Mouse (Mus musculus): ENCODE results near the gene Krtap4-2.
"Not testable (repeated sequence)": the region's sequence is repeated elsewhere in the genome, so short reads cannot be mapped to it uniquely, and the experiment has no call there.

Gene Krtap4-2

DNA sequence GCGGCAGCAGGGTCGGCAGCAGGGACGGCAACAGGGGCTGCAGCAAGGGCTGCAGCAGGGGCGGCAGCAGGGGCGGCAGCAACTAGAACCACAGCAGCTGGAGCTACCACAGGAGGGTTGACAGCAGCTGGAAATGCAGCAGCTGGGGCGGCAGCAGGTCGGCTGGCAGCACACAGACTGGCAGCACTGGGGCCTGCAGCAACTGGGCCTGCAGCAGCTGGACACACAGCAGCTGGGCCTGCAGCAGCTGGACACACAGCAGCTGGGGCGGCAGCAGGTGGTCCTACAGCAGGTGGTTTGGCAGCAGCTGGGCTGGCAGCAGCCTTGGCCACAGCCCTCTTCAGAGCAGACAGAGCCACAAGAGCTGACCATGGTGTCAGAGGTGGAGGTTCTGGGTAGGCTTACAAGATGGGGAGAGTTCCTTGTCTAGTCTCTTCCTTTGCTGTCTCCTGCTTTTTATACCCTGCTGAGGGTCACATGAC, at the start of gene Krtap4-2:
Krtap4-2 (minus strand) TSS at position 432 of the 482 bp plus-strand sequence.
- no peak for DNase-seq

DNA sequence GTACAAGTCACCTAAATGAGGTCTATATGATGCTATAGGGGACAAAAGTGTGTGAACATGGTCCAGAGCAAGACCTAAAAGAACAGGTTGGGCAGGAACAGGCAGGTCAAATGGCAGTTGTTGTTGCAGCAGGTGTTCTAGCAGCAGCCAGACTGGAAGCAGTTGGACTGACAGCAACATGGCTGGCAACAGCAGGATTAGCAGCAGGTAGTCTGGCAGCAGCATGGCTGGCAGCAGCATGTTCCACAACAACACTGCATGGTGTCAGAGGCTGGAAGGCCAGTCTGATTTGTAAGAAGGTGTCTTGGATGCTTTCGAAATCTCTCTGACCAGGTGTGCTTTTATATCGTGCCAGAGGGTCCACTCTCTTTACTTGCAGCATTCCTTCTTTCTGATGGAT, 48.6 kb upstream of the Krtap4-2 start:
- no peak for DNase-seq

DNA sequence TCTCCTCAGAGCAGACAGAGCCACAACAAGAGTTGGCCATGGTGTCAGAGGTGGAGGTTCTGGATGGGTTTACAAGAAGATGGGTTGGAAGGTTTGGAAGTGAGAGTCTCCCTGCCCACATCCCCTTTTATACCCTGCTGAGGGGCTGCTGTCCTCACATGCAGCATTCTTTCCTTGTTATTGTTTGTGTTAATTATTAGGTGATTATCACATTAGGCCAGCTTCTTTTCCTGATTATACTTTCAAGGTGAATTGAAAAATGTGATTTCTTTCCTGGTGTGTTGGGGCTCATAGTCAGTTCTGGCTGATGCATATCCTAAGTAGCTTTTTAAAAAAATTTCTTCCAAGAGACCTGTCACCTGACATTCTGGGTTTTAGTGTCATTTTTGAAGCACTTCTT, 31.0 kb upstream of the Krtap4-2 start, which contains the start of gene Krtap4-6:
Krtap4-6 (minus strand) TSS at position 101 of the 400 bp plus-strand sequence.
- DNase-seq = no peak

DNA sequence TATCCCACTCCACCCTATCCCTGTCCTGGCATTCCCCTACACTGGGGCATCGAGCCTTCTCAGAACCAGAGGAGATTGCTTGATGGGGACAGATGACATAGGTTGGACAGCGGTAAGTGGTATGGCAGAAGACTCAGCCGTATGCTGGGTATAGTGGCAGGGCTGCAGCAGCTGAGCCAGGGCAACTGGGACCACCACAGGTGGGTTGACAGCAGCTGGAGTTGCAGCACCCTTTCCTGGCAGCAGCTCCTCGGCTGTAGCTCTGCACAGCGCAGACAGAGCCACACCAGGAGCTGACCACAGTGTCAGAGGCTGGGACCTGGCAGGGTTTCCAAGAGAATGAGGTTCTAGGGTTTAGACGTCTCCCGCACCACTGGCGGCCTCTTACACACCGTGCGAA, 27.9 kb upstream of the Krtap4-2 start:
- DNase-seq = no peak

DNA sequence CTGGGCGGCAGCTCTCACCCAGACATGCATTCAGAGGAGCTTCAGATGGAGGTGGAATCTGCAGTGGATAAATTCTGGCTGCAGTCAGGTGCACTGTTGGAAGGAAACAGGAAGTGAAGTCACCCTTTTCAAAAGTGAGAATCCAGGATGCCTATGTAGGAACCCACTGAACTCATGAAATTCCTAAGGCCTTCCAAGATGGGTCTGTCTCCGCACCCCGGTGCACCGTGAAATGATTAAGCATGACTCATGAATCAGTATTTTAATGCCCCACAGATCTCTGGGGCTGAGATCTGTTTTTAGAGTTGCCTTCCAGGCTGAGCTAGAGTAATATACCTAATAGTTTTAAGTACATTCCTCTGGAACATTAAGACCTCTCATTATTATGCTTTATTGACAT, 24.4 kb upstream of the Krtap4-2 start:
- no peak for DNase-seq

DNA sequence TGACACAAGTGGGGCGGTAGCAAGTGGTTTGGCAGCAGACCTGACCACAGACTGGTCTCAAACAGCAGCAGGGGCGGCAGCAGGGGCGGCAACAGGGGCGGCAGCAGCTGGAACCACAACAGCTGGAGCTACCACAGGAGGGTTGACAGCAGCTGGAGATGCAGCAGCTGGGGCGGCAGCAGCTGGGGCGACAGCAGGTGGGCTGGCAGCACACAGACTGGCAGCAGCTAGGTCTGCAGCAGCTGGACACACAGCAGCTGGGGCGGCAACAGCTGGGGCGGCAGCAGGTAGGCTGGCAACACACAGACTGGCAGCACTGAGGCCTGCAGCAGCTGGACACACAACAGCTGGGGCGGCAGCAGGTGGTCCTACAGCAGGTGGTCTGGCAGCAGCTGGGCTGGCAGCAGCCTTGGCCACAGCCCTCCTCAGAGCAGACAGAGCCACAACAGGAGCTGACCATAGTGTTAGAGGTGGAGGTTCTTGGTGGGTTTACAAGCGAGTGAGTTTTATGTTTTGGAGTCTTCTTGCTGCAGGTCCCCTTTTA, 23.7 kb upstream of the Krtap4-2 start, which contains the start of gene Gm11563:
Gm11563 (minus strand) TSS at position 494 of the 544 bp plus-strand sequence.
- DNase-seq = not testable (repeated sequence)

DNA sequence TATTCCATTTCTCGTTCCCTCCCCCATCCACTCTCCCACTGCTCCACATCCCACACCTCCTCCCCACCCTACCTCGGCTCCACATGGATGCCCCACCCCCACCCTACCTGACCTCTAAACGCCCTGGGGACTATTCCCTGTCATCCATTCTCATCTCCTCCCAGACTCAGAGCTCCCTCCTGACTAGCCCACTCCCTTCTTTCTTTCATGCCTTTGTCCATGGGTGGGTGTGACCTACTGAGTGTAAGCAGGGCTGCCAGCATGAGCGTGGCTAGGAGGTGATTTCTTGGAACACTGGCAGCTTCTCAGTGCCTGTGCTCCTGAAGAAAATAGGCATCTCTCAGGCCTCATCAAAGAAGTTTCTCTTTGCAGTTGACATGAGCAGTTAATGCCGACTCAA, 22.2 kb upstream of the Krtap4-2 start:
- no peak for DNase-seq

DNA sequence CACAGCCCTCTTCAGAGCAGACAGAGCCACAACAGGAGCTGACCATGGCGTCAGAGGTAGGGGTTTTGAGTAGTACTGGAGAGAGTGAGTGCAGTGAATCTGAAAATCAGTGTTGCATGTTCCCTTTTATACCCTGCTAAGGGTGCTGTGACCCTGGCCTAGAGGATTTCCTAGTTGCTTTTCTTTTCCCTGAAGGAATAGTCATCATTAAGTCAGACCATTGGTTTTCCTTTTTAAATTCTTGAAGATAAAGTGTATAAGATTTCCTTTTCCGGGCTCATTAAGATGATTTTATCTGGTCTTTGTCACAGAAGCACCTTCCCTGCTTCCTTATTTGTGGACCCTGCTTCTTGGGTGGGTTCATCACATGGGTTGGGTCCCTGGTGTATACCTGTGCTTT, 15.3 kb upstream of the Krtap4-2 start, which contains the start of gene Gm11555:
Gm11555 (minus strand) TSS at position 101 of the 400 bp plus-strand sequence.
- no peak for DNase-seq

DNA sequence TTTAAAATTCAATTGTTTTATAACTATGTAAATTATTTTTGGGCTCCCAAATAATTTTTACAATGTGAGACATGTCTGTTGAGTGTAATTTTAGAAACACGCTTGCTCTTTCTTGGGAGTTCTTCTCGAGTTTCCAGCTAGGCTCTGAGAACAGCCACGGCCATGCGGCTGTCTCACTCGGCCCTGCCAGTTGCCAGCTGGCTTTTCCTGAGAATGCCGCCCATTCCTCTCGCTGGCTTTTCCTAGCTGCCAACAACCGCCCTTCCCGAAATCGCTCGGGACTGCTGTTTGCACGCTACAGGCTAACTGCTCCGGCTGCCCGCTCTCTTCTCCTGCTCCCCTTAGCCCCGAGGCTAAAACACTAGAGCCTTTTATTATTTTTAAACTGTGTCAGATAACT, 11.6 kb upstream of the Krtap4-2 start:
- DNase-seq = no peak

DNA sequence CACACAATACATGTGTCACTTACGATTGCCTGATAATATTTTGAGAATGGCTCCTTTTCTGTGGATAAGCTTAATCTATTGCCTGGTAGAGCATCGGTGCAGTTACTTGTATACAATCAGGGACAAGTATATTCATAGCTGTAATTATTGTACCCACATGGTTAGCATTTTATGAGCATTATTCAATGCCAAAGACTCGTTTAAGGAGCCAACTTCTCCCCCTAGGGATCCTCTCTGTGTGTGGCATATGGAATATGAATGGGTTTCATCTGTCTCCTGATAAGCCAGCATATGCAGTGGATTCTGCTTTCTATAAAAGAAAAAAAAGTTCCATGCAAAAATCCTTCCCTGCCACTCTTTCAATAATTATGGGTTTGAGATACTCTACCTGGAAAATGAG, 9.5 kb upstream of the Krtap4-2 start:
- DNase-seq = no peak

DNA sequence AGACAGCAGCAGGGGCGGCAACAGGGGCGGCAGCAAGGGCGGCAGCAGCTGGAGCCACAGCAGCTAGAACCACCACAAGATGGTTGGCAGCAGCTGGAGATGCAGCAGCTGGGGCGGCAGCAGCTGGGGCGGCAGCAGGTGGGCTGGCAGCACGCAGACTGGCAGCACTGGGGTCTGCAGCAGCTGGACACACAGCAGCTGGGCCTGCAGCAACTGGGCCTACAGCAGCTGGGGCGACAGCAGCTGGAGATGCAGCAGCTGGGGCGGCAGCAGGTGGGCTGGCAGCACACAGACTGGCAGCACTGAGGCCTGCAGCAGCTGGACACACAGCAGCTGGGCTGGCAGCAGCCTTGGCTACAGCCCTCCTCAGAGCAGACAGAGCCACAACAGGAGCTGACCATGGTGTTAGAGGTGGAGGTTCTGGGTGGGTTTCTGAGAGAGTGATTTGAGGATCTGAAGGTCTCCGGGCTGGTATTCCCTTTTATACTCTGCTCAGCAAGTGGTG, 8.8 kb upstream of the Krtap4-2 start, which contains the start of gene Krtap4-7:
Krtap4-7 (minus strand) TSS at position 455 of the 505 bp plus-strand sequence.
- not testable (repeated sequence) for DNase-seq

DNA sequence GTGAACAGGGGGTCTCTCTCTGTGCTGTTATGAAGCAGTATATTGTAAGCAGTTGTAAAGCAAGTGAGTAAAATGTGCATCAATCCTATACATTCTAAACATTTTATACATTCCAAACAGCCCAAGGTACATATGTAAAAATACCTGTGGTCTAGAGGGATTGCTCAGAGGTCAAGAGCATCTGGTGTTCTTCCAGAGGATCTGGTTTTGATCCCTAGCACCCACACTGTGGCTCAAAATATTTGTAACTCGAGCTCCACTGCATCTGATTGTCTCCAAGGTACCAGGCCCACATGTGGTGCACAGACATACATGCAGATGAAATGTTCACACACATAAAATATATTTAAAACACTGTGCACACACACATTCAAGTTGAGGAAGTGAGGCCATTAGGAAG, 6.0 kb upstream of the Krtap4-2 start:
- no peak for DNase-seq

DNA sequence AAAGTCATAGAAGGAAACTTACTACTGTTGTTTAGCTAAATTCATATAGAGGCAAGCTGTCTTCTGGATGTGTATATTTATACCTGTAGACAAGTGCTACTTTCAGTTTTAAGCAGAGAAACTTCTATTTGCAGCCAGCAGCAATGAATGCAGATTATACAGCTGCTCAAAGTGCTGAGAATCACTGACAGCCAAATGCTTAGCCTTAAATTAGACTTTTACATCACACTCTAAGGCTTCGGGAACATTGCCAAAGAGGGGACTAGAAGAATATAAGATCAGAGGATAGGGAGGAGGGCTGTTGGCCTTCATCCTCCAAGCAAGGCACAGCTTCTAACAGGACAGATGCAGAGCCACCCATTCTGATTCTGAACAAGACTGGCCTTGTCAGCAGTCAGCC, 2.2 kb upstream of the Krtap4-2 start:
- no peak for DNase-seq

DNA sequence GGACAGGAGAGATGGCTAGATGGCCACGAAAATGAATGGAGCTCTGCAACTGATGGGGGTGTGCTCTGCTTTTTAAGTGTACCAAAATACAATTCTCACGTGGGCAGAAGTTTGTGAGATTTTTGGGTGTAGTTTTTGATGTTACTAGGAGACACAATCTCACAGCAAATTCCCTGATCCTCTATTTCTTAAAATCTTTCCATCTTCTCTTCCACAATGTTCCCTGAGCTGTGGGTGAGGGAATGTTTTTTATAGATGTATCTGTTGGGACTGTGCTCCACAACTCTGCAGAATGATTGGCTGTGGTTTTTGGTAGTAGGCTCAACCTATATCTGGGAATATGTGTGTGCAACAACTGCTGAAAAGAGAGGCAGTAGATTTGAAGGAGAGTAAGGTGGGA, 1.6 kb downstream of the Krtap4-2 start:
- DNase-seq = no peak

DNA sequence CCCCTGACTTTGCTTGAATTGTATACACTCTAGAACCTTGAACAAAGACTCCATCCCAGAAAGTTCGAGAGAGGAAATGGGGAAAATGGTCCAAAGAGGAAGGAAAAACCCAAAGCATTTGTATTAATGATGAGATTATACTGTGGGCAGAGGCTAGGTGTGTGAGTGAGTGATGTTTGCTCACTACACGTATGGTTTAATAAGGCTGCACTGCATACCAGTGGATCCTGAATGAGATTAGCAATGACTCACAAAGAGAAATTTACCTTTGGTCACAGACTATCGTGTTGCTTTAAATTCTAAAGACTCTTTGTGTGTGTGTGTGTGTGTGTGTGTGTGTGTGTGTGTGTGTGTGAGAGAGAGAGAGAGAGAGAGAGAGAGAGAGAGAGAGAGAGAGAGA, 4.0 kb downstream of the Krtap4-2 start:
- no peak for DNase-seq

DNA sequence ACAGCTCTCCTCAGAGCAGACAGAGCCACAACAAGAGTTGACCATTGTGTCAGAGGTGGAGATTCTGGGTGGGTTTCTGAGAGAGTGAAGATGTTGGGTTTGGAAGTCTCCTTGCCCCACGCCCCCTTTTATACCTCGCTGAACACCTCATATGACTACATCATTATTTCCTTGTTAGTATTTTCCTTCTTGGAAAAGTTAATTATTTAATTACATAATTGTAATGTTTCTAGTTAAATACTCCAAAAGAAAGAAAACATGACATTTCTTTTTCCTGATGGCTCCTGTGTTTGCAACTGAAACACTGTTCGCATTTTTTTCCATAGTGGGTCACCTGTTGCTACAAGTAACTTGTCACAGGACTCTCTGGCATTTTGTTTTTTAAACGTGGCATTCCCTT, 6.7 kb downstream of the Krtap4-2 start, which contains the start of gene Krtap4-1:
Krtap4-1 (minus strand) TSS at position 101 of the 400 bp plus-strand sequence.
- DNase-seq = no peak

DNA sequence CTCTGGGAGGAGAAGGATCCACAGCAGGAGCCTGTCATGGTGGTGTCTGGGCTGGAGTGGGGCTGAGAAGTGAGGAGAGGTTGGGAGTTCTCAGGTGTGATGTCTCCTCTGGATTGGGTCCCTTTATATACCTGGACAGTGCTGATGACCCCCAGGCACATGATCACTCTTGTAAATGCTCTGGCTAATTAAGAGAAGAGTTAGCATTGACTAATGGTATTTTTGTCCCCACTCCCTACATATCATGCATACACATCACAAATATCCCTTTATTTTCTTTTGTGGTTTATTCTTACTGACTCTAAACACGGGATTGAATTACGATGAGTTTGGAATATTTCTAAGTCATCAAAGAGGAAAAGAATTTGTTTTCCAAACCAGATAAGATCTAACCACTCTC, 14.5 kb downstream of the Krtap4-2 start, which contains the start of gene Gm11562:
Gm11562 (minus strand) TSS at position 101 of the 400 bp plus-strand sequence.
- no peak for DNase-seq

DNA sequence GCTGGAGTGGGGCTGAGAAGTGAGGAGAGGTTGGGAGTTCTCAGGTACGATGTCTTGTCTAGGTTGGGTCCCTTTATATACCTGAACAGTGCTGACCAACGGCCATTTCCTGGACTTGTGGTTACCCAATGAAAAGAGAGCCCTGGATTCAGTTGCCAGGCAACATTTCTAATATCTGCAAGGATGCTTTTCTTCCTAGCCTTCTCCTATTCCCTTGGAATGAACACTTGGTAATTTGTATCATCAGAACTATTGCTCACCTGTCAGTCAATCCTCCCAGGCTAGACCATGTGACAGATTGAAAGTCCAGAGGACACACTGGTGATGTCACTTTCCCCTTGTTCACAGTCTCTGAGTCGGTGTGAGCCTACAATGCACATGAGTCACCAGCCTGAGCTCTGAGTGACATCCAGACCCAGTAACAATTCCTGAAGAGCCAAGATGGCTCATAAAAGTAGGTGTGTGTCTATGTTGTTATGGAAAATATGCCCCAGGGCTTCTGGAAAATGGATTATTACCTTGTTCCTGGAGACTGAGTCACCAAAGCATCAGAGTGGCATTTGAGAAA, 20.0 kb downstream of the Krtap4-2 start, which contains the start of gene Krtap2-4:
Krtap2-4 (minus strand) TSS at position 51 of the 568 bp plus-strand sequence.
- DNase-seq = no peak

DNA sequence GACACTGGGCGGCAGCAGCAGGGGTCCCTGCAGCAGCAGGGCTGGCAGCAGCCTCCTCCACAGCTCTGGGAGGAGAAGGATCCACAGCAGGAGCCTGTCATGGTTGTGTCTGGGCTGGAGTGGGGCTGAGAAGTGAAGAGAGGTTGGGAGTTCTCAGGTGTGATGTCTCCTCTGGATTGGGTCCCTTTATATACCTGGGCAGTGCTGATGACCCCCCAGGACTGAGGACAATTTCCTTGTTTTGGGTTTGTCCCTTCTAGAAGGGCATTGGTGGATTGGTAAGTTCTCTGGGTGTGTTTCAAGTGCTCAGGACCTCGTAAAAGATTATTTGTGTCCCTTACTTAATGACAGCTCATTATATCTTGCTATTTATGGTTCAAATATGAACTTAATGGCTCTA, 24.8 kb downstream of the Krtap4-2 start, which contains the start of gene Gm11937:
Gm11937 (minus strand) TSS at position 101 of the 400 bp plus-strand sequence.
- DNase-seq = not testable (repeated sequence)

DNA sequence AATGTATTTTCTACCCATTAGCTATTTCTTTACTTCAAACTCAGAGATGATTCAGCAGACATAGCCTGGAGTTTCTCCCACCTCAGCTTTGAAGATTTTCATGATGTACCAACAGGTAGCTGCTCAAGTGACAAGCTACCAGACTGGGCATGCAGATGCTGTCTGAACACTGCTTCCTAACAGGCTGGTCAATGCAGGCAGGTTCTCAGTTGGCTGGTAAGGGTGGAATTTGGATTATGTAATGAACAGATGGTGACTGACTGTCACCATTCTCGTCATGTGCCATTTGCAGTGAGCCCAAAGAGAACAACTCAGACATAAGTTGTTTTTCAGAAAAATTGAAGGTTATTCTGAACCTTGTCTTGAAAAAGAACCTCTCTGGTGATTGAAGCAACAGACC, 25.8 kb downstream of the Krtap4-2 start:
- peak; percentile 3 to 6 for DNase-seq

DNA sequence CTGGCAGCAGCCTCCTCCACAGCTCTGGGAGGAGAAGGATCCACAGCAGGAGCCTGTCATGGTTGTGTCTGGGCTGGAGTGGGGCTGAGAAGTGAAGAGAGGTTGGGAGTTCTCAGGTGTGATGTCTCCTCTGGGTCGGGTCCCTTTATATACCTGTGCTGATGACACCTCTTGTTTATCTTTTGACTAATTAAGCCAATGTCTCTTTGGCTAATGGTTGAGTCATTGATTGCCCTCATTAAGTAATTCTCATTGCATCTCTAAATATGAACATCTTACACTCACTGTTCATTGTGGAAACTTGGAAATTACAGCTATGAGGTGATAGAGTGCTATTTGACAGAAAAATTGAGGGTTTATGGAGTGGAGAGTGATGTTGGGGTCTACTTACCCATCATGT, 31.7 kb downstream of the Krtap4-2 start, which contains the start of gene Gm11938:
Gm11938 (minus strand) TSS at position 101 of the 400 bp plus-strand sequence.
- not testable (repeated sequence) for DNase-seq

DNA sequence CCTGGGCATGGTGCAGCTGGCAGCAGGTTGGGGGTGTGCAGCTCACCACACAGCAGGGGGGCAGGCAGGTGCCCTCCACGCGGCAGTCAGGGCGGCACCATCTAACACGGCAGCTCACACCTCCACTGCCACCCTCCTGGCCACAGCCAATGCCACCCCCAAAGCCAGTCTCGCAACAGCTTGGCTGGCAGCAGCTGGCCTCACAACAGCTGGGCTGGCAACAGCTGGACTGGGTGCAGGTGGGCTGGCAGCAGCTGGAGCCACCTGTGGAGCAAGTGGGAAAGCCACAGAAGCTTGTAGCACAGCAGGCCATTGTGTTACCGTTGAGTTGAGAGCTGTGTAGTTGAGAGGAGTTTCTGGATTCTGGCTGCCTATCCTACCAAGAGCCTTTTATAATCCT, 37.1 kb downstream of the Krtap4-2 start, which contains the start of gene Krtap9-3:
Krtap9-3 (minus strand) TSS at position 364 of the 400 bp plus-strand sequence.
- DNase-seq = not testable (repeated sequence)

DNA sequence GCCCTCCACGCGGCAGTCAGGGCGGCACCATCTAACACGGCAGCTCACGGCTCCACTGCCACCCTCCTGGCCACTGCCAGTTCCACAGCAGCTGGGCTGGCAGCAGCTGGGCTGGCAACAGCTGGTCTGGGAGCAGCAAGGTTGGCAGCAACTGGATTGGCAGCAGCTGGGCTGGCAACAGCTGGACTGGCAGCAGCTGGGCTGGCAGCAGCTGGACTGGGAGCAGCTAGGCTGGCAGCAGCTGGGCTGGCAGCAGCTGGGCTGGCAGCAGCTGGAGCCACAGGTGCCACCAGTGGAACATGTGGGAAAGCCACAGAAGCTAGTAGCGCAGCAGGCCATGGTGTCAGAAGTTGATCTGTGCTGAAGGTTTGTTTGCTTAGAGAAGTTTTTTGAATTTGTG, 43.9 kb downstream of the Krtap4-2 start, which contains the start of gene Krtap1-3:
Krtap1-3 (minus strand) TSS at position 359 of the 400 bp plus-strand sequence.
- DNase-seq = no peak

All from cerebellum, postnatal 36 days (tissue).